Mouse (Mus musculus) heart, embryonic 14.5 days (tissue): ENCODE results near the gene Asb15. TPM values are rescaled to one million over a fixed set of nuclear protein-coding genes. Genes with fewer than 3 reads are reported as not detected.
A peak's percentile ranks its signal among the peaks of the same experiment; 100 is the strongest.

Experiments used
- ATAC-seq: fragments of 200-750 bp; cut with Nextera tagmentation; 2 replicates; pipeline ENCODE4 v1.8.0; 2017; ENCODE audit warnings: low read depth, moderate TSS enrichment; ENCODE audit not compliant: insufficient number of reproducible peaks, insufficient read depth, low FRiP score
- H3K27ac ChIP-seq, 2 experiments: fragments of 200-500 bp in 1 of 2; fragments of 300-500 bp in 1 of 2; sonication (generic) in 1 of 2; replicated peaks in 1 of 2; 2 replicates each; pipeline ENCODE4 v1.5.1; 2012 to 2014; ENCODE audit warnings: low read depth in 2 of 2, low read length in 2 of 2, control low read depth in 1 of 2, mild to moderate bottlenecking in 1 of 2, mixed read lengths in 1 of 2; ENCODE audit not compliant: control insufficient read depth in 1 of 2, insufficient read depth in 1 of 2
- H3K27me3 ChIP-seq: fragments of 300-500 bp; sonication (generic); 2 replicates; pipeline ENCODE4 v1.6.1; 2014; ENCODE audit warnings: mild to moderate bottlenecking, low read length, control low read depth; ENCODE audit not compliant: control insufficient read depth, insufficient read depth
- H3K36me3 ChIP-seq: fragments of 300-500 bp; sonication (generic); 2 replicates; pipeline ENCODE4 v1.6.1; 2014; ENCODE audit warnings: mild to moderate bottlenecking, control low read depth, low read length, mixed read lengths; ENCODE audit not compliant: control insufficient read depth, insufficient read depth
- H3K4me1 ChIP-seq, 2 experiments: fragments of 200-500 bp in 1 of 2; fragments of 300-500 bp in 1 of 2; sonication (generic) in 1 of 2; 2 replicates each; pipeline ENCODE4 v1.6.1; 2012 to 2014; ENCODE audit warnings: low read length in 2 of 2, control low read depth in 1 of 2, mixed read lengths in 1 of 2; ENCODE audit not compliant: control insufficient read depth in 2 of 2, insufficient read depth in 2 of 2
- H3K4me2 ChIP-seq: fragments of 300-500 bp; sonication (generic); 2 replicates; pipeline ENCODE4 v1.6.1; 2014; ENCODE audit warnings: mild to moderate bottlenecking, low read length
- H3K4me3 ChIP-seq, 2 experiments: fragments of 200-500 bp in 1 of 2; fragments of 300-500 bp in 1 of 2; sonication (generic) in 1 of 2; 2 replicates each; pipeline ENCODE4 v1.5.1; 2012 to 2014; ENCODE audit warnings: low read length in 2 of 2, mild to moderate bottlenecking in 2 of 2, control low read depth in 1 of 2, low read depth in 1 of 2, moderate library complexity in 1 of 2; ENCODE audit not compliant: control insufficient read depth in 1 of 2, insufficient read depth in 1 of 2
- H3K9ac ChIP-seq: fragments of 300-500 bp; sonication (generic); 2 replicates; pipeline ENCODE4 v1.6.1; 2014; ENCODE audit warnings: mild to moderate bottlenecking, low read length
- H3K9me3 ChIP-seq: fragments of 300-500 bp; sonication (generic); 2 replicates; pipeline ENCODE4 v1.6.1; 2016; ENCODE audit warnings: low read length, control low read depth; ENCODE audit not compliant: control insufficient read depth
- WGBS: fragments of 180-500 bp; shearing (Covaris S2); extraction: QIAGEN DNeasy Blood & Tissue Kit; methylation state at CpG from one replicate; pipeline ENCODE4 v1.1.7; 2014; 5-methylcytosine and 5-hydroxymethylcytosine counted together
- polyA plus RNA-seq: library from polyadenylated mRNA; unstranded; fragments of >200 nt; fragmentation: Nextera tagmentation; extraction: Ambion mirVana; gene quantifications from 2 replicates; pipeline ENCODE4 v1.2.1, GENCODE M21; 2014

The Asb15 gene
- polyA plus RNA-seq, 1 experiment from 2014 or later, result 0.49 TPM

DNA sequence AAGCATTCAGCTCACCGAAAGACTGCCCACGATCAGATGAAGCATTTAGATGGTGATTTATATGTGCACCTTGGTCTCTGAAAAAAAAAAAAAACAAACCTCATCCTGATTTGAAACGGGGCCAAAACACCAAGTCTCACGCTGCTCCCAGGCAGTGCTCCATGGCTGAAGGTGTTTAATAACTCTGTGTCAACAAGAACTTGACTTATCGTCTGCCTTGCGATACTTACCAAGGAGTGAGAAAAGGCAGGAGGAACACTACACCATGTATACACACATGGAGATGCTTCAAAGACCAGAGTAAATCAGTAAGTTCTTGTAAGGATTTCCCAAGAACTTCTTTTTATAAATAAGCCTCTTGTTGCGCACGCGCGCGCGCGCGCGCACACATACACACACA lies 79.6 kb downstream of the Asb15 start:
- Histone ChIP-seq H3K4me1 (peaks cover 4 to 34% of the 10 kb centered on the region in 2 experiments), H3K36me3 (peaks cover 83% of the 10 kb centered on the region), H3K27me3 (no peaks in the 10 kb centered on the region), H3K9ac (no peak overlapping the region), H3K27ac (0 out of 4 replicates have a peak overlapping the region, but pooled peaks of 1 of the 2 experiments have one; percentile 9), H3K9me3 (no peaks in the 10 kb centered on the region), H3K4me2 (no peak overlapping the region), H3K4me3 (no peak overlapping the region)
- 68% methylated on average over 15 of the region's 15 CpGs for WGBS
- peak; percentile 48; the same call in 1 of the 2 replicates for ATAC-seq

DNA sequence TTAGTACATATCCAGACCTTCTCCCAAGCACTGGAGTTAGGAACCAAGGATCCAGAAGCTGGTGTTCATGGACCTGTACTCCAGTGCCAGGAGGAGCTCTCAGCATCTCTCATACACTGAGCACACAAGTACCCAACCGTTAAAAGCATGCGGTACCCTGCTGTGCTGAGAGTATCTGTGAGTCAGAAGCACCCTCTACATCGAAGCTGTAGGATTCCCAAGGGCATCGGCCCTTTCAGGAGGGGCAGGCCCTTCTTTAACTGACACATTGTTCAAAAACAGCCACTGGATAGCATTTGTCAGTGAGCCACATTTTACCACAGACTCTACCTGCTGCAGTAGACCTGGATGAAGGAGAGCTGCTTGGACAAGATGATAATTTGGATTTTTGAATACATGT lies 80.2 kb downstream of the Asb15 start:
- H3K9me3 ChIP-seq, result no peaks in the 10 kb centered on the region
- H3K4me2 ChIP-seq, result no peak overlapping the region
- peaks cover 82% of the 10 kb centered on the region for H3K36me3 ChIP-seq
- peak overlapping the region in 1 of 2 experiments; percentile 9; a peak in 1 of 4 replicates for H3K27ac ChIP-seq
- no peak for ATAC-seq
- peaks cover 4 to 35% of the 10 kb centered on the region in 2 experiments for H3K4me1 ChIP-seq
- H3K9ac ChIP-seq, result no peak overlapping the region
- no peak overlapping the region for H3K4me3 ChIP-seq
- H3K27me3 ChIP-seq, result no peaks in the 10 kb centered on the region
- WGBS, result 68% methylated on average over 4 of the region's 4 CpGs

DNA sequence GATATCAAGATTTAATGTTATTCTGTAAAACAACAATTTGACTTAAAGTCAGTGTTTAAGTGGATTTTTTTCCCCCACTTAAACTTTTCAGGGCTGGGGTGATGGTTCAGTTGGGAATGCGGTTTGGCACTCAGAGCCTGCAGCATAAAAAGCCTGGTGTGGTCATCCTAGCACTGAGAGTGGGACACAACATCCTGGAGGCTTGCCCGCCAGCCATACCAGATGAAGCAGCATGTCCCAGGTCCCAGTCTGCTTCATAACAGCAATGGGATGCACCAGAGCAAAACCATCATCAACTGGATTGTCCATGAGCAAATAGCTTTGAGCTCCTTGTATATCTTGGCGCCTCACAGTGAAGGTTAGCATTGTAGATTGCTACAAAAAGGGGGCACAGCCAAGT lies 80.7 kb downstream of the Asb15 start:
- no peaks in the 10 kb centered on the region for H3K9me3 ChIP-seq
- H3K4me2 ChIP-seq, result no peak overlapping the region
- ATAC-seq, result no peak
- no peak overlapping the region for H3K9ac ChIP-seq
- 99% methylated on average over 3 of the region's 3 CpGs for WGBS
- H3K4me1 ChIP-seq, result peaks cover 3 to 35% of the 10 kb centered on the region in 2 experiments
- peaks cover 81% of the 10 kb centered on the region for H3K36me3 ChIP-seq
- H3K4me3 ChIP-seq, result no peak overlapping the region
- no peaks in the 10 kb centered on the region for H3K27me3 ChIP-seq
- H3K27ac ChIP-seq, result no peak overlapping the region

DNA sequence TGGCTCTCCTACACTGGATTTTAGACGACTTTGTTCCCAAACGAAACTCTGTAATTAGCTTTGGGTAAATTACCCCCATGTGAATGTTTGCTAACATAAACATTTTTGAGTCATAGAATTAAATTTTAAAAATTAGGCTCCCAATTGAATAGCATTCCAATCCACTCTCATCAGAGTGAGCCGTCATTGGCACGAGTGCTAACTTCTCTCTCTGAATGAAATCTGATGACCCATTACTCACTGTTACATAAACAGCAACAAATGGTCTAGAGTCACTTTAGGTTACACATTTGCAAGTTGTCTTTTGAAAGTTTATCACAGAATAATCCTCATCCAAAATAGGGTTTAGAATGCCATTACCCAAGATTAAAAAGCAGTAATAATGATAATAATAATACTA lies 81.6 kb downstream of the Asb15 start:
- Histone ChIP-seq H3K36me3 (peaks cover 81% of the 10 kb centered on the region), H3K9me3 (no peaks in the 10 kb centered on the region), H3K4me3 (no peak overlapping the region), H3K27ac (no peak overlapping the region), H3K27me3 (no peaks in the 10 kb centered on the region), H3K4me2 (no peak overlapping the region), H3K9ac (no peak overlapping the region), H3K4me1 (peaks cover 2 to 35% of the 10 kb centered on the region in 2 experiments)
- no peak for ATAC-seq
- WGBS, result 59% methylated on average over 4 of the region's 4 CpGs

DNA sequence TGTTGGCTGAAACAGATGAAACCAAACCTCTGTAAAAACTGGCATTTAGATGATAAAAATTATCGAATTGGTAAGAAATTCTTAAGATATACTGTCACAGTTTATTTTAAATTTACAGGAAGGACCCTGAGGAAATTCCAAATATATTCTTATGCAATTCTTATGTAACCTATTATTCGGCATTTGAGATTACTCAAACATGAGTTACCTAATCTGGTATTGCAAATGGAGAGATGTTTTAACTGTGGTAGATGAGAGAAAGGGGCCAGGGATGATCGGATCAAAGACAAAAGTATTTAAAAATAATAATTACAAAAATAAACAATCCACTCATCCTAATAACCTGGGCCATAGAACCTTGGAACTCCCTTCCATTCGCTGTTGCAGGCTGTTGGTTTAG lies 82.4 kb downstream of the Asb15 start:
- Histone ChIP-seq H3K4me2 (no peak overlapping the region), H3K36me3 (peaks cover 81% of the 10 kb centered on the region), H3K9ac (no peak overlapping the region), H3K9me3 (no peaks in the 10 kb centered on the region), H3K27me3 (no peaks in the 10 kb centered on the region), H3K27ac (no peak overlapping the region), H3K4me3 (no peak overlapping the region), H3K4me1 (peaks cover 2 to 32% of the 10 kb centered on the region in 2 experiments)
- no peak for ATAC-seq
- WGBS, result 87% methylated on average over 4 of the region's 4 CpGs

DNA sequence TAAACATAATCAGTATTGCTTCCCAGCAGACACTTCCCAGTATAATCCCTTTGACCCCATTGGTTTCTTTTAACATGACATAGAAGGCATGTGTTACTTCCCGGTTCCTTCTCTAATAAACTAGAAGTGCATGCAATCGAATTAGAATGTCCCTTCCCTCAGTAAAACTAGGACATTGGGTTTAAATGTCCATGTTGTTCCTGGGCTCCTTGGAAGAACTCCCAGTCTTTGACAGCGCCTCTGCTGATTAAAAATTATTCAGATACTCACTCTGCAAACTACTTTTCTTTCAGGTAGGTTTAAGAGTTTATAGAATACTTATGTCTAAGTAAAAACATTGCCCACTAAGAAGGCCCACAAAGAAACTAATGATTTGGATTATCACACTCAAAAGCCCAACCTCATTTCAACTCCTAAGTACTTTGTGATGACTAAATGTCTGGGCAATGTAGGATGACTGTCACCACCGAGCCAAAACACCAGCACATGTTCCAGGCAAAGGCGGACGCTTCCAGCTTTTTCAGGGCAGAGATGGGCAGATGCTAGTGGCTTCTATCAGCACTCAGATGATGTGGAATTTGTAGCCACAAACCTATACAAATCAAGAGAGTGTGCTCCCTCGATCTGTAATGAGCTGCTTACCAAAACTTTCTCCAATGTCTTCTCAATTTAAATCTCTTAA lies 84.3 kb downstream of the Asb15 start:
- Histone ChIP-seq H3K4me3 (no peak overlapping the region), H3K27ac (peak overlapping the region; percentile 20 to 53; a peak in 3 of 4 replicates), H3K9ac (no peak overlapping the region), H3K4me1 (peaks cover 2 to 20% of the 10 kb centered on the region in 2 experiments), H3K4me2 (no peak overlapping the region), H3K9me3 (no peaks in the 10 kb centered on the region), H3K27me3 (no peaks in the 10 kb centered on the region), H3K36me3 (peaks cover 79% of the 10 kb centered on the region)
- 40% methylated on average over 7 of the region's 7 CpGs for WGBS
- no peak; the same call in 1 of the 2 replicates for ATAC-seq

DNA sequence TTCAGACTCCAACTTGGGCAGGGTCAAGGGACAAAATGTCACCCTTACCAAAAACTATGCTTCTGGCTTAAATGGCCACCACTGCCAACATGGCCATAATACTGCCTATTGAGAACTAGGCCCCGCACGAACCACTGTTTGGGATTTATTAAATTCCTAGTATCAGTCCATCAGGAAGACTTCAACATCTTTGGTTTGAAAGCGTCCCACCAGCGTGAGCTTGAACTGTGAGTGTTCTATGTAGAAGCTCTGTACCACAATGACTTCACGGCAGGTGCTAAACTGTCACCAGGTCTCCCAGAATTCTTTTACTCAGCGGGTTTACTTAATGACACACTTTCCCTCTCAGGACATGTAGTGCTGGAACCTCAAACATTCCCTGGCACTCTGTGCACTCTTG lies 85.4 kb downstream of the Asb15 start:
- H3K36me3 ChIP-seq, result peaks cover 80% of the 10 kb centered on the region
- WGBS, result 92% methylated on average over 6 of the region's 6 CpGs
- H3K27ac ChIP-seq, result no peak overlapping the region
- H3K4me3 ChIP-seq, result no peak overlapping the region
- no peaks in the 10 kb centered on the region for H3K27me3 ChIP-seq
- H3K9me3 ChIP-seq, result no peaks in the 10 kb centered on the region
- ATAC-seq, result no peak
- no peak overlapping the region for H3K9ac ChIP-seq
- H3K4me2 ChIP-seq, result no peak overlapping the region
- peaks cover 0 to 10% of the 10 kb centered on the region in 2 experiments; a peak in 3 of 4 replicates for H3K4me1 ChIP-seq

DNA sequence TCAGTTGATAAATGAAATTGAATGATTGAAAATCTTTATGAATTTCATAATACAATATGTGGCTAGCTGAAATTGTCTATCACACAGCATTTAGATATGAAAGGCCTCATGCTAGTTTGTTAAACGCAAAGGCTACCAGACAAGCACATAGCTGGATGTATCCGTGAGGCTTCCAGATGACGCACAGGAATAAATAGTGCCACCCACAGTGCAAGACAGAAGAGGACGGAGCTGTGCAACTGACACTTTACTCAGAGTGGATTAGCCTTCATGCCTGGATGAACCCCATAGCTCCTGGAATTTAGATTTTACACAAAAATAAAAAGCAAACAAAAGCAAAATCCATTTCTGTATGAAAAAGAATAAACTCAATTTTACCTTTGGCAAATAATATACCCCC lies 86.0 kb downstream of the Asb15 start:
- Histone ChIP-seq H3K4me1 (peaks cover 0 to 10% of the 10 kb centered on the region in 2 experiments; a peak in 3 of 4 replicates), H3K4me3 (no peak overlapping the region), H3K9me3 (no peaks in the 10 kb centered on the region), H3K27ac (no peak overlapping the region), H3K36me3 (peaks cover 78% of the 10 kb centered on the region), H3K27me3 (no peaks in the 10 kb centered on the region), H3K9ac (no peak overlapping the region), H3K4me2 (no peak overlapping the region)
- no peak for ATAC-seq
- 78% methylated on average over 4 of the region's 4 CpGs for WGBS
